Mouse (Mus musculus) urinary bladder, adult 18-20 months (tissue): ENCODE results near the gene Krt35.

Experiments
- DNase-seq, 2 experiments: peaks; one replicate each; pipeline ENCODE4 v3.0.0; 2022; ENCODE audit warnings: low spot score in 2 of 2, mixed read lengths in 2 of 2

Gene Krt35

DNA sequence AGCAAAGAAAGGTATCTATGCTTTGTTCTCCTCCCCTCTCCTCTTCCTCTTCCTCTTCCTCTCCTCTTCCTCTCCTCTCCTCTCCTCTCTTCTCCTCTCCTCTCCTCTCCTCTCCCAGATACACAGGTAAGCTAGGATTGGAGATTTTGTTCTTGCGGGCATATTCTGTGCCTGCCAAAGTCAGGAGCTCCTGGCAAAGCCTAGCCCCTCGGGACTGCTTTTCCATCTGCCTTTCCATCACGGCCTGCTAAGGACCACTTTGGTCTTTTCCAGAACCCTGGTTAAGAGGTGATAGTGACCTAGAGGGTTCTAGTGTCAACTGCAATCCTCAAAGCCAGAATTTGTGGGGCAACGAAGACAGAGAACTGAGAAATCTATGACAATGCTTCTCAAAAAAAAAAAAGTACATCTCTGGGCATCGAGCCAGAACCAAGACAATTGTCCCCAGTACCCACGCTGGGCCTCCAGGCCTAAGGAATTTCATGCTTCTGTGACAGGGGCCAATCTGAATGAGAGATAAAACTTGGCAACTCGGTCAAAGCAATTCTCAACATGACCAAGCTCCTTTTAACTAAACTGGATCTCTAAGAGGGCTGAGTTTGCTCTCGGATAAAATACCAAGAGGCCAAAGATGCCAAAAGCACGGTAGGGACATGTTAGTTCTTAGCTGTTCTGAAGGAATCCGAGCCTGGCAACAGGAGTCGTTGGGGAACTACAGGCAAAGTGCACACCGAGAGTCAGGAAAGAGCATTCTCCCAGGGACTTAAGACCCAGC, 29.6 kb downstream of the Krt35 start:
- no peak for DNase-seq

DNA sequence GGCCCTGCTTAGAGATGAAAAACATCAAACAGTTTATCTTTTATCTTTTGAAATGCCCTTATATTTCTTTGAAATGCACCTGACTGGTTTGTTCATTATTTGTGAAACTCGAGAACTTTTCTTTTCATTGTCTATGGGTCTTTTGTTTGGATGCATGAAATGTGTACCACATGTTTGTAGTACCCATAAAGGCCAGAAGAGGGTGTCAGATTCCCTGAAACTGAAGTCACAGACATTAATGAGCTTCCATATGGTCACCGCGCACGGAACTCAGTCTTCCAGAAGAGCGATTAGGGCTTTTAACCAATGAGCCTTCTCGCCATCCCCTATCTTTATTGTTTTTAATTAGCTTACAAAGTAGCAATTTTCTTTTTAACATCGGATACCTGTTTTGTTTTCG, 37.2 kb downstream of the Krt35 start:
- no peak for DNase-seq

DNA sequence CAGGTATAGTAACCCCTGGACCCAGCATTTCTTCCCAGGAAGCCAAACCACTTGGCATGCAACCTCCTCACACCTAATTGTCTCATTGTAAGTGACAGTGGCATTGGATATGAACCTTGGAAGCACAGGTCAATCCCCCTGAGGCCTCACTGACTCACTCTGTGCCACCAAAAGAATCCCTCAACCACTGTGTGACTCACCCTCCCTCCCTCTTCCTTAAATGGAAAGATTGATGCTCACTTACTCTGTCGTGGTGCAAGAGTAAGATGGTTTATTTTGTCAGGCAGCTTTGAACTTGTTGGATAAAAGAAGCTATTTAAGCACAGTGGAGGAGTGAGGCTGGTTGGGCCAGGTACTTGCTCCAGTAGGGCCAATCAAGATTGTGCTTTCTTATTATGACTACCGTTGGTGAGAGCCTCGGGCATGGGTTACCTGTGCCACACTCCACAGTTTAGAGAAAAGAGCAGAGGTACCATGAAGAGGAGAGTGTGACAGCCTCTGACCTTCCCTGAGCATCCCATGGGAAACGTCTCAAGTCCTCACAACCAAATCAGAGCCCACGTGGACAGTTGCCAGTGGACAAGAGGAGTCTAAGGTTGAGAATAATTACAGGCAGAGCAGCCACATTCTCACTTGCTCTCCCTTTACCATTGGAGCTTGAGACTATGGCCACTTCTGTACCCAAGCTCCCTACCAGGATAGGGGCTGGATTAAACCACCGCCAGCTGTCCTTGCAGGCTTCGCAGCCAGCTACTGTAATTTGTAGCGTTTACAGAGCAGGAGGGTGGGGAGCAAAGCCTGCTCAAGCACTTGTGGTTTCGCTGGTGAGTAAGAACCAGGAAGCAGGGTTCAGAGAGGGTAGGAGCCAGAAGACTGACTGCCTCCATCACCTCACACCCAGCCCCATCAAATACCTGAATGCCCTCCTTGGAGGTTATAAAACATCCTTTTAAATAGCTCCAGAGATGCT, 40.1 kb downstream of the Krt35 start:
- no peak for DNase-seq

DNA sequence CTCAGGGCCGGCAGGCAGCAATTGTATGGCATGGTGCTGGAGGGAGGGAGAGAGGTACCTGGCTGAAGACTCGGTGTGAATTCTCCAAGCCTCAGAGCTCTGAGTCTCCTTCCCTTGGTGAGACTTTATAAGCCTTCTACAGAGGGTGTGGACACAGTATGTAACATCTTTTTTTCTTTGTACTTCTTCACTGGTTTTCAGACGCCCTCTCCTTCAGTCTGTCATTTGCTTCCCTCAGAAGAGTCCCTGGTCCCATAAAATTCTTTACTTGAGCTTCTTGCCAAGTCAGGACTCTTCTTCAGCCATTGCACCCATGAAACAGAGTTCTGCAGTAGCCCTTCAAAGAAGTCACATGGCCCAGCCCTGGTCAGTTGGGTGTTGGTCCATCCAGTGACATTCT, 45.6 kb downstream of the Krt35 start, which contains the start of gene Krt31:
TSS of gene Krt31 (minus strand) at position 101 of the 400 bp plus-strand sequence.
- DNase-seq = no peak

DNA sequence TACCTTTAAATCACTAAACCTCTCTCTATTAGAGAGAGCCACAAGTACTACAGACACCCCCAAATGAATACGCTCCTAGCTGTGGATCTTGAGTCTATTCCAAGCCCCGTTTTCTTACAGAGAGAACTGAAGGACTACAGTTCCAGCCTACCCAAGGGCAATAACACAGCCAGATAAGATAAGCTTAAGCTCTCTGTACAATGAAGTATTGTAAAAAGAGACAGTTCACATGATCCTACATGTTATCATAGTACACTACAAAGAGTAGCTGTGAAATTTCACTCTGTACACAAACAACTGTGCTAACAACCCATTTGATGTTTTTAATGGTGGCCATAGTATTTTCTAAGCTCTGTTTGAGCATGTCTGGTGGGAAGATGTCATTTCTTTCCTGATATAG, 48.8 kb downstream of the Krt35 start:
- no peak for DNase-seq

DNA sequence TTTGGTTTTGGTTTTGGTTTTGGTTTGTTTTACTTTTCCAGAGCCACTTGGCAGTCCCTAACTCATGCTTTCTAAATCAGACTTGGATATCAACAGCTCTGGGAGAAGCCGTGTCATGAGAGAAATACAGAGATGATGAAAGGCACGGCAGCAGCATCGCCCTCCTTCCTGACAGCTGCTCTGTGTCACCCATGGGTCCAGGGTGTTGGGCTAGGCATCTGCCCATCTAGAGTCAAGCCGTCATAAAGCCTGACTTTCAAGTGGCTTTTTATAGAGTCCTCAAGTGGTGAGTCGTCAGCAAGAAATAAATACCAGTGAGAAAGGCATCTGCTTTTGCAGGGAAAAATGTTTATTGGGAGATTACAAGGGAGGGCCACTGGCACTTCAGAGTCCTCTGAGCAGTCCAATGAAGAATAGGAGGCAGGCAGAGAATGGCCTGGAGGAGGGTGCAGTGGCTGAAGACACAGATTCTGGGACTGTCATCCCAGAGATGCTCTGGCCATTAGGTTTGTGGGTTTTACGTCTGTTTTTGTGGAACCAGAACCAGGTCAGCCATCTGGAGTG, 49.7 kb downstream of the Krt35 start:
- DNase-seq = no peak
